Mouse (Mus musculus) thymus, adult 2 months (tissue): ENCODE data around the gene Mipol1.

Experiments
- CTCF ChIP-seq: fragments of 200-500 bp; IDR thresholded peaks from 2 replicates; pipeline ENCODE4 v1.5.1; 2012; ENCODE audit warnings: mild to moderate bottlenecking, control low read depth, low read length, moderate library complexity, borderline replicate concordance; ENCODE audit not compliant: control insufficient read depth, poor library complexity, insufficient read depth; ENCODE audit errors: extremely low read depth
- POLR2A ChIP-seq: fragments of 200-500 bp; IDR thresholded peaks from 2 replicates; pipeline ENCODE4 v1.6.1; 2012; ENCODE audit warnings: mild to moderate bottlenecking, low read length, control low read depth, moderate library complexity; ENCODE audit not compliant: control insufficient read depth, poor library complexity, insufficient read depth; ENCODE audit errors: extremely low read depth

GRCm38 (mm10) chr12:57204276-57204851 is 25.9 kb upstream of the Mipol1 start:
- TF ChIP-seq CTCF (no peak), POLR2A (no peak)
